Mouse (Mus musculus): Measurements from ENCODE around the gene Gm17364.

DNA sequence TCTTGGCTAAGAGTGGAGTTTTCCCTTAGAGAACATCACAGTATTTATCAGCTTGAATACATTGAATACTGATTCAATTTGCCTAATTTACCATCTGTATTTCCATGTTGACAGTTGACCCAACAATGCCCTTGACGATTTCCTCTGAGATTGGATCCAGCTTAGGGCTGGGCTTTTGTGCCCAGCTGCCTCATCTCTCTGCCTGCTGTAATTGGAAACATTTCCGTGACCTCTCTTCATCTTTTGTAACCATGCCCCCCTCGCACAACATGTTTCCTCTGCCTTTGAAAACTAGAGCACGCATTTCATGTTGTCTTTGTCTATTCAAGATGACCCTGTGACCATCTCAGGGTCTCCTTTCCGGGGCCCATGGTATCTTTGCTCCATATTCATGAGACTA, 25.2 kb upstream of the Gm17364 start:
- TF ChIP-seq CTCF (IDR thresholded peaks at IDR 0.05 in 2 of 3, conservative IDR thresholded peaks at IDR 0.05 in 1 of 3; ENCODE audit: control insufficient read depth in 1 of 3, insufficient read depth in 1 of 3, low read depth in 2 of 3, low read length in 3 of 3, poor library complexity in 1 of 3, severe bottlenecking in 1 of 3) (no peak), EP300 (IDR thresholded peaks at IDR 0.05; ENCODE audit: low read depth in 1 of 2, low read length in 2 of 2) (no peak), POLR2A (IDR thresholded peaks at IDR 0.05; ENCODE audit: control insufficient read depth in 1 of 2, insufficient read depth in 1 of 2, low read depth in 1 of 2, low read length in 2 of 2, poor library complexity in 1 of 2) (no peak), ZKSCAN1 (IDR thresholded peaks at IDR 0.05; ENCODE audit: low read depth, low read length) (no peak), POLR2AphosphoS2 (IDR thresholded peaks at IDR 0.05; ENCODE audit: low read length) (no peak), MAX (IDR thresholded peaks at IDR 0.05; ENCODE audit: low read length) (no peak), RAD21 (IDR thresholded peaks at IDR 0.05; ENCODE audit: low read depth, low read length) (no peak), USF1 (IDR thresholded peaks at IDR 0.05; ENCODE audit: low read depth, low read length) (no peak), TBP (IDR thresholded peaks at IDR 0.05; ENCODE audit: low read depth, low read length) (no peak), MXI1 (IDR thresholded peaks at IDR 0.05; ENCODE audit: low read depth, low read length) (no peak), CHD2 (IDR thresholded peaks at IDR 0.05; ENCODE audit: low read length) (no peak), GABPA (IDR thresholded peaks at IDR 0.05; ENCODE audit: low read depth, low read length) (no peak), ELF1 (IDR thresholded peaks at IDR 0.05; ENCODE audit: low read depth, low read length) (no peak)
